Mouse (Mus musculus) embryo, embryonic 10.5 days (tissue): ENCODE measurements at regions not wholly inside any gene's neighbourhood (a gene's known extent, or its start where the extent isn't known, plus 50 kb on each side); places are given as distances from the start of the nearest gene placed in this dataset.

Experiments
- DNase-seq: peaks from one replicate; pipeline ENCODE4 v3.0.0-alpha.2; 2015; ENCODE audit warnings: low spot score

- no peak for DNase-seq
Observed at GRCm38 (mm10) chr10:111783496-111783895, 189.0 kb upstream of the Krr1 start.

- DNase-seq, result peak; percentile 65
Observed at GRCm38 (mm10) chr10:111784065-111784853, 188.2 kb upstream of the Krr1 start.

GRCm38 (mm10) chr10:111787175-111787574 lies 185.3 kb upstream of the Krr1 start:
- DNase-seq, result no peak

- DNase-seq, result no peak
Observed at GRCm38 (mm10) chr10:111789264-111789663, 183.2 kb upstream of the Krr1 start.

GRCm38 (mm10) chr10:111790911-111791310 lies 181.6 kb upstream of the Krr1 start:
- no peak for DNase-seq

- no peak for DNase-seq
Observed at GRCm38 (mm10) chr10:111795056-111795455, 177.4 kb upstream of the Krr1 start.

GRCm38 (mm10) chr10:111795756-111796155 lies 176.7 kb upstream of the Krr1 start:
- peak; percentile 22 for DNase-seq

- DNase-seq, result no peak
Observed at GRCm38 (mm10) chr10:111798851-111799281, 173.6 kb upstream of the Krr1 start.

GRCm38 (mm10) chr10:111799850-111800589 lies 172.4 kb upstream of the Krr1 start:
- DNase-seq, result peak; percentile 60

GRCm38 (mm10) chr10:111800590-111800935 lies 171.9 kb upstream of the Krr1 start:
- no peak for DNase-seq

GRCm38 (mm10) chr10:111801021-111801793 lies 171.3 kb upstream of the Krr1 start:
- DNase-seq, result peak; percentile 67

GRCm38 (mm10) chr10:111801794-111802359 lies 170.6 kb upstream of the Krr1 start:
- DNase-seq, result peak; percentile 66

GRCm38 (mm10) chr10:111806333-111806732 lies 166.1 kb upstream of the Krr1 start:
- no peak for DNase-seq

GRCm38 (mm10) chr10:111806916-111807315 lies 165.5 kb upstream of the Krr1 start:
- peak; percentile 33 for DNase-seq

- DNase-seq, result no peak
Observed at GRCm38 (mm10) chr10:111813736-111814135, 158.7 kb upstream of the Krr1 start.

GRCm38 (mm10) chr10:111814648-111815047 lies 157.8 kb upstream of the Krr1 start:
- DNase-seq, result no peak

GRCm38 (mm10) chr10:111815160-111815559 lies 157.3 kb upstream of the Krr1 start:
- DNase-seq, result no peak

- DNase-seq, result no peak
Observed at GRCm38 (mm10) chr10:111815821-111816599, 156.5 kb upstream of the Krr1 start.

- DNase-seq, result no peak
Observed at GRCm38 (mm10) chr10:111819755-111820451, 152.6 kb upstream of the Krr1 start.

GRCm38 (mm10) chr10:111824820-111825219 lies 147.6 kb upstream of the Krr1 start:
- no peak for DNase-seq
